Mouse (Mus musculus): Measurements from ENCODE around the gene Cops7a. TPM values are rescaled to one million over a fixed set of nuclear protein-coding genes. Genes with fewer than 3 reads are reported as not detected.

The Cops7a gene
- polyA plus RNA-seq, 1 experiment from 2014 or later = 111 TPM

DNA sequence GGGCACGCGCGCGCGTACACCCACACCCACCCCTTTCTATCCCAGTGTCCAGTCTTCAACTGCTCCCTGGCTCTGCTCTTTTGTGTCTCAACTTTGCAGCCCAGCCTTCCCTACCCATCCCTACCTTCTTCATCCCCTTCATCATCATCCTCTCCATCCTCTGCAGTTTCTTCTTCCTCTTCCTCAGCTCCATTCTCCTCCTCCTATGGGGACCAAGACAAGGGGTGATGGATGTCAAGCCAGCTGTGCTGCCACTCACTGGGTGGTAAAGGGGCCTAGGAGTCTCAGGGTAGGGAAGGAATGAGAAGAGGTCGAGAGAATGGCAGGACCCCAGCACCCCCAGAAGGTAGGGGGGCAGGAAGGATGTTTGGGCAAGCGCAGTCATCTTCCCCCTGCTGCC is 50.8 kb downstream of the Cops7a start:
- peak overlapping the region; percentile 96; the same call in 1 of the 2 replicates for H3K4me3 ChIP-seq (ENCODE audit: low read depth, low read length)
- no peaks in the 10 kb centered on the region for H3K9me3 ChIP-seq (ENCODE audit: control insufficient read depth, low read length)
- peaks cover 31% of the 10 kb centered on the region for H3K4me1 ChIP-seq (replicated peaks; ENCODE audit: control insufficient read depth, insufficient read depth, low read length)
- WGBS = 83% methylated on average over 7 of the region's 7 CpGs
- H3K4me2 ChIP-seq (ENCODE audit: low read depth, low read length, severe bottlenecking) = peak overlapping the region; percentile 99; the same call in 1 of the 2 replicates
- no peak for DNase-seq (ENCODE audit: low spot score)
- ATAC-seq (replicated peaks; ENCODE audit: low FRiP score) = no peak
- H3K27ac ChIP-seq (ENCODE audit: low read depth, low read length) = peak overlapping the region; percentile 41; the same call in 1 of the 2 replicates
- peak overlapping the region; percentile 98 for H3K9ac ChIP-seq (ENCODE audit: low read length)
- H3K36me3 ChIP-seq (ENCODE audit: control insufficient read depth, insufficient read depth, low read length) = peaks cover 8% of the 10 kb centered on the region; the same call in 1 of the 2 replicates
- peaks cover 9% of the 10 kb centered on the region for H3K27me3 ChIP-seq (ENCODE audit: control insufficient read depth, insufficient read depth, low read length)

DNA sequence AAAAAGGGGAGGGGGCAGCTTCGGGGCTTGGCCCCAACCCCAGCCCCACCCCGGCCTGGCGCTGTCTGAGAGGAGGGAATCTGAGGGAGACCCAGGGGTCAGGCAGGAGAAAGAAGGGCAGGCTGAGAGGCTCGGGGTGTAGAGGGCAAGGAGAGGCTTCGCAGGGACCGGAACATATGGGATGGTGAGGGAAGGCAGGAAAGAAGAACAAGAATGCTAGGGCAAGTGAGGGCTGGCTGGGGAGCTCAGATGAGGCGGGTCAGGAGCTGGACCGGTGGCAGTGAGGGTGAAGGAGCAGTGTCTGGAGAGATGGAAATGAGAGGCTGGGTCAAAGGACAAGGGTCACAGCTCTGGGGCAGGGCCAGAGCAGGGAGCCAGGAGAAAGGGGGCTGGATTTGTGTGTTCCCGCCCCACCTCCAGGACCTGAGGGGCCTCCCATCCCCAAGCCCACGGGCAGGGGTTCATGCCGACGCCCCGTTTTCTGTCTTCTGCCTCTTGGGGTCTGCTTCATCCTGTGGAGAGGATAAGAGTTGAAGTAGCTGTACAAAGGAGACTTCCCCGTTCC is 51.5 kb downstream of the Cops7a start:
- DNase-seq (ENCODE audit: low spot score) = no peak
- Histone ChIP-seq H3K36me3 (ENCODE audit: control insufficient read depth, insufficient read depth, low read length) (peaks cover 8% of the 10 kb centered on the region; the same call in 1 of the 2 replicates), H3K4me1 (replicated peaks; ENCODE audit: control insufficient read depth, insufficient read depth, low read length) (peaks cover 27% of the 10 kb centered on the region), H3K27me3 (ENCODE audit: control insufficient read depth, insufficient read depth, low read length) (peaks cover 9% of the 10 kb centered on the region), H3K9me3 (ENCODE audit: control insufficient read depth, low read length) (no peaks in the 10 kb centered on the region), H3K4me3 (ENCODE audit: low read depth, low read length) (no peak overlapping the region), H3K4me2 (ENCODE audit: low read depth, low read length, severe bottlenecking) (0 out of 2 replicates have a peak overlapping the region, but pooled peaks have one; percentile 5), H3K27ac (ENCODE audit: low read depth, low read length) (no peak overlapping the region), H3K9ac (ENCODE audit: low read length) (no peak overlapping the region)
- 68% methylated on average over 14 of the region's 14 CpGs for WGBS
- no peak for ATAC-seq (replicated peaks; ENCODE audit: low FRiP score)

DNA sequence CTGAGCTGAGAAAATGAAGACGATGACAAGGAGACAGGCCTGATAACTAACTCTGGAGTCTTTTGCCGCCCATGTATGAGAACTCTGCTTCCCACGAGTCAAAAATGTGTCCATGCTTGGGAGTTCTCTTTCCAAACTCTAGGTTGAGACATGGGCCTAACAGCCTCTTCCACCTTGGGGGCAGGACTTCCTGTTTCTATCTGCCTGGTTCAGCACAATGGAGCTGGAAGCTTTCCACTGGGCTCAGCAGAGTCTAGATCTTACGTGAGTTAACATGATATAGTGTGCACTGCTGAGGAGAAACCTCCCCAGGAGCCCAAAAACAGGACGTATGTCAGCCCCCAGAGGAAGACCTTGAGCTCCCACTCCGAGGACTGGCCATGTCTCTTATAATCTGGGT is 52.1 kb downstream of the Cops7a start:
- Histone ChIP-seq H3K4me3 (ENCODE audit: low read depth, low read length) (no peak overlapping the region), H3K36me3 (ENCODE audit: control insufficient read depth, insufficient read depth, low read length) (peaks cover 8% of the 10 kb centered on the region; the same call in 1 of the 2 replicates), H3K9me3 (ENCODE audit: control insufficient read depth, low read length) (no peaks in the 10 kb centered on the region), H3K9ac (ENCODE audit: low read length) (no peak overlapping the region), H3K27me3 (ENCODE audit: control insufficient read depth, insufficient read depth, low read length) (peaks cover 9% of the 10 kb centered on the region), H3K4me2 (ENCODE audit: low read depth, low read length, severe bottlenecking) (no peak overlapping the region), H3K4me1 (replicated peaks; ENCODE audit: control insufficient read depth, insufficient read depth, low read length) (peaks cover 23% of the 10 kb centered on the region), H3K27ac (ENCODE audit: low read depth, low read length) (no peak overlapping the region)
- ATAC-seq (replicated peaks; ENCODE audit: low FRiP score) = no peak
- WGBS = 84% methylated on average over 6 of the region's 6 CpGs
- no peak for DNase-seq (ENCODE audit: low spot score)

DNA sequence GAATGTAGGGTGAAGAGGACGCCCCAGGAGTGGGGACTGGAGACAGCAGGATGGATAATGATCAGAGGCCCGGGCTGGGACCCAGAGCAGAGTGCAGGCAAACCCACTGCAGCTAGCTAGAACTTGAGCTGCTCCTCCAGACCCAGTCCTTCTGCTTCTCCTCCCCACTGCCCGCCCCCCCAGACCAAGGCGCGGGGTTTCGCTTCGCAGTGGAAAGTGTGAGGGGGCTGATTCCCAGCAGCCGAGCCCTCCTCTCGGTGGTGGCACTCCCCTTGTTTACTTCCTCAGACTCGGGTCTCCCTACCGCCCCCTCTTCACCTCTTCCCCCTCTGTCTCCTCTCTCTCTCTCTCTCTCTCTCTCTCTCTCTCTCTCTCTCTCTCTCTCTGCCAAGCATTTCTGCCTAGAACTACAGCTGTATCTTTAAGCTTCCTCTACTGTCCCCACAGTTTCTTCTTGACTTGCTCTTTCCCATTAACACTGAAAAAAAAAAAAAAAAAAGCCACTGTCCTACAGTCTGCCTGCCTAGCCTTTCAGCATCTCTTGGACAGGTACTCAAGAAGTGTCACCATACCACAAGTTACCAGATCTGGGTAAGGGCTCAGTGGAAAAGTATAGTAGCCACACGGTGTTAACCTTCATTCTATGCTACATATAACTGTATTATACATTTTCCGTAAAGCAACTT is 53.7 kb downstream of the Cops7a start, which contains the start of gene Lag3:
Gene Lag3, minus strand, starts transcription at position 173 of the 686 bp plus-strand sequence.
- no peak within 1 kb of the TSS for H3K9ac ChIP-seq (ENCODE audit: low read length)
- H3K4me1 ChIP-seq (replicated peaks; ENCODE audit: control insufficient read depth, insufficient read depth, low read length) = peaks cover 23% of the 10 kb centered on the region
- H3K27ac ChIP-seq (ENCODE audit: low read depth, low read length) = no peak within 1 kb of the TSS
- peaks cover 9% of the 10 kb centered on the region for H3K27me3 ChIP-seq (ENCODE audit: control insufficient read depth, insufficient read depth, low read length)
- 19% methylated on average over 13 of the region's 13 CpGs for WGBS
- DNase-seq (ENCODE audit: low spot score) (no peak), ATAC-seq (replicated peaks; ENCODE audit: low FRiP score) (no peak)
- no peaks in the 10 kb centered on the region for H3K9me3 ChIP-seq (ENCODE audit: control insufficient read depth, low read length)
- no peak within 1 kb of the TSS for H3K4me2 ChIP-seq (ENCODE audit: low read depth, low read length, severe bottlenecking)
- peaks cover 8% of the 10 kb centered on the region; the same call in 1 of the 2 replicates for H3K36me3 ChIP-seq (ENCODE audit: control insufficient read depth, insufficient read depth, low read length)
- no peak within 1 kb of the TSS for H3K4me3 ChIP-seq (ENCODE audit: low read depth, low read length)

DNA sequence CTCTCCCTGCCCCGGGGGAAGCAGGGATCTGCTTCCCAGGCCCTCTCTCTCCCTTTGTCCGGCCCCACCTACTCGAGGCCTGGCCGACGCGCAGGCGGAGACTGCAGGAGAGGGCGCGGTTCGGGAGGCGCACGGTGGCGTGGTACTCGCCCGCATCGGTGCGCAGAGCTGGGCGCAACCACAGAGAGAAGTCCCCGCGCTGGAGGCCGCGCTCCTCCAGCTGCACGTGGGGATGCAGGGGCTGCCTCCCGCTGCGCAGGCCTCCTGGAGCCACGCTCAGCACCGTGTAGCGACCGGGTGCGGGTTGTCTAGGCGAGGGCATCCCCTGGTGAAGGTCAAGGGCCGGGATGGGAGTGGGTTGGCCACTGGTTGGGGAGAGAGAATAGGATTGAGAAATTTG is 55.3 kb downstream of the Cops7a start:
- H3K4me2 ChIP-seq (ENCODE audit: low read depth, low read length, severe bottlenecking) = peak overlapping the region; percentile 41
- peak overlapping the region; percentile 15 for H3K4me3 ChIP-seq (ENCODE audit: low read depth, low read length)
- H3K27ac ChIP-seq (ENCODE audit: low read depth, low read length) = no peak overlapping the region
- H3K9ac ChIP-seq (ENCODE audit: low read length) = peak overlapping the region; percentile 47
- H3K36me3 ChIP-seq (ENCODE audit: control insufficient read depth, insufficient read depth, low read length) = peaks cover 8% of the 10 kb centered on the region; the same call in 1 of the 2 replicates
- ATAC-seq (replicated peaks; ENCODE audit: low FRiP score) (no peak; the same call in 1 of the 2 replicates), DNase-seq (ENCODE audit: low spot score) (no peak)
- peaks cover 18% of the 10 kb centered on the region for H3K4me1 ChIP-seq (replicated peaks; ENCODE audit: control insufficient read depth, insufficient read depth, low read length)
- peaks cover 9% of the 10 kb centered on the region for H3K27me3 ChIP-seq (ENCODE audit: control insufficient read depth, insufficient read depth, low read length)
- WGBS = under 1% methylated on average over 32 of the region's 32 CpGs
- no peaks in the 10 kb centered on the region for H3K9me3 ChIP-seq (ENCODE audit: control insufficient read depth, low read length)

Other genes with a start within 250 kb of the Cops7a start
- 4.8 and 4.9 TPM in 2 replicates for gene Ptpn6, start 226.8 kb downstream of the Cops7a start, polyA plus RNA-seq (2014; fragmentation: Nextera tagmentation; extraction: Ambion mirVana)
- gene Grcc10, start 224.2 kb downstream of the Cops7a start, polyA plus RNA-seq (2014; fragmentation: Nextera tagmentation; extraction: Ambion mirVana) = 509 and 514 TPM in 2 replicates
- gene Gm45234, start 209.5 kb downstream of the Cops7a start, polyA plus RNA-seq (2014; fragmentation: Nextera tagmentation; extraction: Ambion mirVana) = not detected in 2 replicates
- 13.9 and 14.4 TPM in 2 replicates for gene Atn1, start 209.0 kb downstream of the Cops7a start, polyA plus RNA-seq (2014; fragmentation: Nextera tagmentation; extraction: Ambion mirVana)
- 5.8 and 6.0 TPM in 2 replicates for gene Eno2, start 195.9 kb downstream of the Cops7a start, polyA plus RNA-seq (2014; fragmentation: Nextera tagmentation; extraction: Ambion mirVana)
- 4.5 and 6.8 TPM in 2 replicates for gene Lrrc23, start 185.8 kb downstream of the Cops7a start, polyA plus RNA-seq (2014; fragmentation: Nextera tagmentation; extraction: Ambion mirVana)
- 7.5 and 8.4 TPM in 2 replicates for gene Spsb2, start 156.9 kb downstream of the Cops7a start, polyA plus RNA-seq (2014; fragmentation: Nextera tagmentation; extraction: Ambion mirVana)
- 875 and 885 TPM in 2 replicates for gene Tpi1, start 151.2 kb downstream of the Cops7a start, polyA plus RNA-seq (2014; fragmentation: Nextera tagmentation; extraction: Ambion mirVana)
- gene Usp5, start 136.1 kb downstream of the Cops7a start, polyA plus RNA-seq (2014; fragmentation: Nextera tagmentation; extraction: Ambion mirVana) = 182 and 184 TPM in 2 replicates
- 276 and 307 TPM in 2 replicates for gene Cdca3, start 136.0 kb downstream of the Cops7a start, polyA plus RNA-seq (2014; fragmentation: Nextera tagmentation; extraction: Ambion mirVana)
- 0.71 and 1.1 TPM in 2 replicates for gene Gnb3, start 125.3 kb downstream of the Cops7a start, polyA plus RNA-seq (2014; fragmentation: Nextera tagmentation; extraction: Ambion mirVana)
- gene P3h3, start 107.8 kb downstream of the Cops7a start, polyA plus RNA-seq (2014; fragmentation: Nextera tagmentation; extraction: Ambion mirVana) = 17.3 and 17.8 TPM in 2 replicates
- gene Gpr162, start 101.6 kb downstream of the Cops7a start, polyA plus RNA-seq (2014; fragmentation: Nextera tagmentation; extraction: Ambion mirVana) = 2.7 and 2.8 TPM in 2 replicates
- gene Cd4, start 77.3 kb downstream of the Cops7a start, polyA plus RNA-seq (2014; fragmentation: Nextera tagmentation; extraction: Ambion mirVana) = not detected in 2 replicates
- 2.3 and 2.5 TPM in 2 replicates for gene Lag3, start 53.8 kb downstream of the Cops7a start, polyA plus RNA-seq (2014; fragmentation: Nextera tagmentation; extraction: Ambion mirVana)
- 369 and 455 TPM in 2 replicates for gene Ptms, start 45.4 kb downstream of the Cops7a start, polyA plus RNA-seq (2014; fragmentation: Nextera tagmentation; extraction: Ambion mirVana)
- 450 and 480 TPM in 2 replicates for gene Mlf2, start 34.2 kb downstream of the Cops7a start, polyA plus RNA-seq (2014; fragmentation: Nextera tagmentation; extraction: Ambion mirVana)
- gene Pianp, start 31.2 kb upstream of the Cops7a start, polyA plus RNA-seq (2014; fragmentation: Nextera tagmentation; extraction: Ambion mirVana) = 2.5 TPM in 2 replicates
- 9.0 and 10.2 TPM in 2 replicates for gene Zfp384, start 43.6 kb upstream of the Cops7a start, polyA plus RNA-seq (2014; fragmentation: Nextera tagmentation; extraction: Ambion mirVana)
- gene Ing4, start 74.2 kb upstream of the Cops7a start, polyA plus RNA-seq (2014; fragmentation: Nextera tagmentation; extraction: Ambion mirVana) = 126 and 135 TPM in 2 replicates
- 14.6 and 15.8 TPM in 2 replicates for gene Acrbp, start 84.2 kb upstream of the Cops7a start, polyA plus RNA-seq (2014; fragmentation: Nextera tagmentation; extraction: Ambion mirVana)
- gene Lpar5, start 102.4 kb upstream of the Cops7a start, polyA plus RNA-seq (2014; fragmentation: Nextera tagmentation; extraction: Ambion mirVana) = 0.21 and 0.36 TPM in 2 replicates
- gene Chd4, start 130.4 kb upstream of the Cops7a start, polyA plus RNA-seq (2014; fragmentation: Nextera tagmentation; extraction: Ambion mirVana) = 124 and 131 TPM in 2 replicates
- gene Nop2, start 166.4 kb upstream of the Cops7a start, polyA plus RNA-seq (2014; fragmentation: Nextera tagmentation; extraction: Ambion mirVana) = 65.4 and 70.3 TPM in 2 replicates
- 10.5 and 12.3 TPM in 2 replicates for gene Iffo1, start 179.7 kb upstream of the Cops7a start, polyA plus RNA-seq (2014; fragmentation: Nextera tagmentation; extraction: Ambion mirVana)
- 2,700 and 2,872 TPM in 2 replicates for gene Gapdh, start 200.9 kb upstream of the Cops7a start, polyA plus RNA-seq (2014; fragmentation: Nextera tagmentation; extraction: Ambion mirVana)
- gene Ncapd2, start 226.2 kb upstream of the Cops7a start, polyA plus RNA-seq (2014; fragmentation: Nextera tagmentation; extraction: Ambion mirVana) = 225 and 271 TPM in 2 replicates
- 195 and 197 TPM in 2 replicates for gene Mrpl51, start 226.3 kb upstream of the Cops7a start, polyA plus RNA-seq (2014; fragmentation: Nextera tagmentation; extraction: Ambion mirVana)